Mouse (Mus musculus) neural tube, embryonic 15.5 days (tissue): ENCODE data around the gene Slc4a5. TPM values are rescaled to one million over a fixed set of nuclear protein-coding genes. Genes with fewer than 3 reads are reported as not detected.

Experiments used
- ATAC-seq: fragments of 200-750 bp; cut with Nextera tagmentation; 2 replicates; pipeline ENCODE4 v1.8.0; 2017; ENCODE audit warnings: mild to moderate bottlenecking, moderate TSS enrichment, moderate library complexity; ENCODE audit not compliant: low FRiP score
- H3K27ac ChIP-seq: fragments of 300-500 bp; sonication (generic); replicated peaks from 2 replicates; pipeline ENCODE4 v1.5.1; 2015; ENCODE audit warnings: mild to moderate bottlenecking, inconsistent platforms
- H3K27me3 ChIP-seq: fragments of 300-500 bp; sonication (generic); replicated peaks from 2 replicates; pipeline ENCODE4 v1.6.1; 2015; ENCODE audit warnings: inconsistent platforms
- H3K36me3 ChIP-seq: fragments of 300-500 bp; sonication (generic); 2 replicates; pipeline ENCODE4 v1.6.1; 2015; ENCODE audit warnings: inconsistent platforms
- H3K4me1 ChIP-seq: fragments of 300-500 bp; sonication (generic); 2 replicates; pipeline ENCODE4 v1.6.1; 2015; ENCODE audit warnings: inconsistent platforms
- H3K4me2 ChIP-seq: fragments of 300-500 bp; sonication (generic); 2 replicates; pipeline ENCODE4 v1.6.1; 2015; ENCODE audit warnings: inconsistent platforms, mild to moderate bottlenecking, moderate library complexity
- H3K4me3 ChIP-seq: fragments of 300-500 bp; sonication (generic); replicated peaks from 2 replicates; pipeline ENCODE4 v1.5.1; 2015; ENCODE audit warnings: mild to moderate bottlenecking, inconsistent platforms
- H3K9ac ChIP-seq: fragments of 300-500 bp; sonication (generic); replicated peaks from 2 replicates; pipeline ENCODE4 v1.6.1; 2015; ENCODE audit warnings: mild to moderate bottlenecking, inconsistent platforms
- H3K9me3 ChIP-seq: fragments of 300-500 bp; sonication (generic); replicated peaks from 2 replicates; pipeline ENCODE4 v1.6.1; 2016; ENCODE audit warnings: inconsistent platforms
- WGBS: fragments of 180-500 bp; shearing (Covaris S2); methylation state at CpG from one replicate; pipeline ENCODE4 v1.1.7; 2015; ENCODE audit warnings: mixed read lengths; 5-methylcytosine and 5-hydroxymethylcytosine counted together
- polyA plus RNA-seq: library from polyadenylated mRNA; unstranded; fragments of >200 nt; fragmentation: Nextera tagmentation; extraction: Ambion mirVana; gene quantifications from 2 replicates; pipeline ENCODE4 v1.2.1, GENCODE M21; 2015

Gene Slc4a5
- polyA plus RNA-seq, 1 experiment from 2014 or later = 0.27 TPM

DNA sequence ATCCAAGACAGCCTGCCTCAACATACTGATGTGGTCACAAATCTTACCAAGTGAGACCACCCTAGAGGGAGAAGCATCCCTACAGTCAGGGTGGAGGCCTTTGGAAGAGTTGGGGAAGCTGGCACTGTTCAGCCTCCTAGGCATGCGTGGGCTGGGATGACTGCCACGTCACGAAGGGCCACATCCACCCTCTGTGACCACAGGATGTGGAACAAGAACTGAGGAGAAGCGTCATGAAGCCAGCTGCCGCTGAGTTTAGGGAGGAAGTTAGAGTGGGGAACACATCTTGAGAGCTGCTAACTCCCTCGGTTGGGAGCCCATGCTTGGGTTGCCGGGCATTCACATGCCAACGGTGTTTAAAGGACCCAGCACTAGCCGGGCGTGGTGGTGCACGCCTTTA, 54.1 kb downstream of the Slc4a5 start:
- Histone ChIP-seq H3K4me2 (no peak overlapping the region), H3K36me3 (no peaks in the 10 kb centered on the region), H3K27ac (no peak overlapping the region), H3K4me1 (peaks cover 3% of the 10 kb centered on the region; the same call in 1 of the 2 replicates), H3K4me3 (no peak overlapping the region), H3K27me3 (no peaks in the 10 kb centered on the region), H3K9ac (no peak overlapping the region), H3K9me3 (no peaks in the 10 kb centered on the region)
- 85% methylated on average over 11 of the region's 11 CpGs for WGBS
- no peak for ATAC-seq

DNA sequence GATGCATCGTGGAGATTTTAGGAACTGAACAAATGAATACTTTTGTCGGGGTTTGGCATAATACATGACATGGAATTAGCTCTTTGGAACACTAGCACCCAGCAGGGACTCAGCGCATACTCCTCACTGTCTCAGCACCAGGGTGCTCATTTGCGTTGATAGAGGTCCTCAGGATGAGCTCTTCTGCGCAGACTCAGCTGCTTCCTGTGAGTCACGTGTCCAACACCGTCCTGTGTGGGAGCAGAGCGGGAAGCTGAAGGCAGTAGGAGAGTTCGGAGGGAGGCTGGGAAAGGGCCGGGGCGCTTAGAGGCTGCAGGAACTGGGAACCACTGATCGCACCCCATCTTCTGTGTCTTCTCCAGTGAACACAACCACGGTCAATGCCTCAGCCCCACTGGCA, 57.5 kb downstream of the Slc4a5 start:
- H3K27me3 ChIP-seq = no peaks in the 10 kb centered on the region
- H3K4me1 ChIP-seq = no peaks in the 10 kb centered on the region
- no peak for ATAC-seq
- H3K27ac ChIP-seq = no peak overlapping the region
- WGBS = 73% methylated on average over 13 of the region's 13 CpGs
- no peaks in the 10 kb centered on the region for H3K9me3 ChIP-seq
- no peak overlapping the region for H3K4me3 ChIP-seq
- no peaks in the 10 kb centered on the region for H3K36me3 ChIP-seq
- H3K9ac ChIP-seq = no peak overlapping the region
- H3K4me2 ChIP-seq = no peak overlapping the region

DNA sequence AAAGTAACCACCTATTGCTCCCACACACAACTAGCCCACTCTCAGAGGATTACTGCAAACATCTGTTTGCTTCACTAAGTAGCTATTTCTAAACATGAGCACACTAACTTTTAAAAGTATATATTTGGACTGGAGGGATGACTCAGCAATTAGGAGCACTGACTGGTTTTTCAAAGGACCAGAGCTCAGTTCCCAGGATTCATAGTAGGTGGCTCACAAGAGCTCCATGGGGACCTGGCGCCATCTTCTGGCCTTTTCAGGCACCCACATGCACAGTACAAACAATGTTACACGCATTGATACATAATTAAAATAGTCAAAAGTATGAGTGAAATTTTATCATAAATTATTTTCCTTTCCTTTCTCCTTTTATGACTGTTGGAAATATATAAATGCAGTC, 59.3 kb downstream of the Slc4a5 start:
- no peaks in the 10 kb centered on the region for H3K36me3 ChIP-seq
- H3K9ac ChIP-seq = no peak overlapping the region
- H3K4me3 ChIP-seq = no peak overlapping the region
- H3K4me1 ChIP-seq = no peaks in the 10 kb centered on the region
- H3K27ac ChIP-seq = no peak overlapping the region
- H3K27me3 ChIP-seq = no peaks in the 10 kb centered on the region
- WGBS = 26% methylated on average over 2 of the region's 2 CpGs
- no peak for ATAC-seq
- H3K4me2 ChIP-seq = no peak overlapping the region
- H3K9me3 ChIP-seq = no peaks in the 10 kb centered on the region

DNA sequence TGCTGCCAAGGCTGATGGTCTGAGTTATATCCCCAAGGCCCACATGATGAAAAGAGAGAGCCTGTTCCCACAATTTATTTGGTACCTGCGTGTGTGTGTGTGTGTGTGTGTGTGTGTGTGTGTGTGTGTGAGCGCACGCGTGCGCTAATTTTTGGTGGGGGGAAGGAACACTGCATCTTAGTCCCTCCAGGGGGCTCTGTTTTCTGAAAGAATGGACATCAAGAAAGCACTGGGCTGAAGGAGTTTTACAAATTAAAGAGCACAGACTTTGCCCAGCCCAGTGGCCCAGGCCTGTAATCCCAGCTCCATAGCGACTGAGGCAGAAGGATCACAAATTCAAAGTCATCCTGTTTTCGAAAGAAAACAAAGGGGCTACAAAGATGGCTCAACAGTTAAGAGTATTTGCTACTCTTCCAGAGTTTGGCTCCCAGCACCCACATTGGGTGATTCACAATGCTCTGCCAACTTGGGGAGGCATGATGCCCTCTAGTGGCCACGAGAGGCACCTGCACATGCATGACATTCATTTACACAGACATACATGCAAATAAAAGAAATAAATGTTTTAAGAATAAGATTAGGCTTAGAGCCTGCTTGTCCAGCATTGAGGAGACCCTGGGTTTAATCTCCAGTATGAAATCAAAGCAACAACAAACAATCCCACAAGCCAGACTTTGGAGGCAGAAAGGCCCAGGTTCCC, 60.8 kb downstream of the Slc4a5 start:
- Histone ChIP-seq H3K4me1 (no peaks in the 10 kb centered on the region), H3K9me3 (no peaks in the 10 kb centered on the region), H3K4me3 (no peak overlapping the region), H3K27me3 (no peaks in the 10 kb centered on the region), H3K4me2 (no peak overlapping the region), H3K9ac (no peak overlapping the region), H3K36me3 (no peaks in the 10 kb centered on the region), H3K27ac (no peak overlapping the region)
- ATAC-seq = no peak
- 76% methylated on average over 8 of the region's 8 CpGs for WGBS

DNA sequence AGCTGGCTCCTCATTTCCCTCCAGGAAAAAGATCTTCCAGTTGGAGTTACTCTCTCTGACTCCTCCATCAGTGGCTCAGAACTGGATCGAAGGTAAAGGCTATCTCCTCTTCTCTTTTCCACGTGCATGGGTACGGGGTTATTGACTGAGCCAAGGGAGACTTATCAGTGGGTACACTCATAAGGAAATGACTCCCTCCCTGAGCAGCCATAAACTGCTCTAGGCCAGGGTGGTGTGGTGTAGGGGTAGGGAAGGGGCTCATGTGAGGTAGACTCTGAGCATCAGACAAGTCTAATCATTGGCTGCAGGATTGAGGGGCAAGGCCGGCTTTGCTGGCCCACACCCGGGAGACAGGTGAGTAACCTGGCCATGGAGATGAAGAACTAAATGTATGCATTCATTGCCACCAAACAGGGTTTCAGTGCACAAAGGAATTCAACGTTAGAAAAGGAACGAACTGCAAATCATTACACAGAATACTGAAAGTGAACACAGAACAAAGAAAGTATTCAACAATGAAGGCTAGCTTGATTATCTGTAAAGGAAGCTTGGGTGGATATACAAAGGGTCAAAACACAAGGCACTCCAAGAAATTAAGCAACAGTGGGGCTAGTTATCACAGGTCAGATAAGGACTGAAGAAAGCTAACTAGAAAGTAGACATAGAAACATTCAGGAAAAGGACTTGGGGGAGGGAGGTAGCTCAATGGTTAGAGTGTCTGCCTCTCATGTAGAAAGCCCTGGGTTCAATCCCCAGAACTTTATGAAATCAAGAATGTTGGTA, 81.0 kb downstream of the Slc4a5 start:
- Histone ChIP-seq H3K27ac (no peak overlapping the region), H3K4me3 (no peak overlapping the region), H3K27me3 (no peaks in the 10 kb centered on the region), H3K36me3 (0 out of 2 replicates have a peak, but pooled peaks cover 6% of the 10 kb centered on the region), H3K4me1 (0 out of 2 replicates have a peak, but pooled peaks cover 4% of the 10 kb centered on the region), H3K4me2 (no peak overlapping the region), H3K9me3 (no peaks in the 10 kb centered on the region), H3K9ac (no peak overlapping the region)
- no peak for ATAC-seq
- 85% methylated on average over 7 of the region's 7 CpGs for WGBS

DNA sequence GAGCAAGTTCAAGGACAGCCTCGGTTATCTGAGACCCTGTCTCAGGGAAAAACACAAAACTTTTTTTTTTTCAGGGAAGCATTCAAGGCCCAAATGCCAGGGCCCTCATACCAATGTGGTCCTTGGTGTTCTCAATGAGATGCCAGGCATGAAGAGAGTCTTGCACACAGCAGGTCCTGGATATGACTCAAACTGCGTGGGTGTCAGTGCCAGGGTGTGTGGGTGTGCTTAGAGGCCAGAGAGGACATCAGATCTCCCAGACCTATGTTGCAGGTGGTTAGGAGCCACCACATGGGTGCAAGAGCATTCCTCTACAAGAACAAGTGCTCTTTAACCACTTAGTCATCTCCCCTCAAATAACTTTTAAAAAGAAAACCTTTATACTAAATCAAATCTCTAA, 81.7 kb downstream of the Slc4a5 start:
- Histone ChIP-seq H3K27me3 (no peaks in the 10 kb centered on the region), H3K4me2 (no peak overlapping the region), H3K36me3 (peaks cover 12% of the 10 kb centered on the region), H3K27ac (no peak overlapping the region), H3K4me3 (no peak overlapping the region), H3K9ac (no peak overlapping the region), H3K9me3 (no peaks in the 10 kb centered on the region), H3K4me1 (0 out of 2 replicates have a peak, but pooled peaks cover 4% of the 10 kb centered on the region)
- 87% methylated on average over 2 of the region's 2 CpGs for WGBS
- ATAC-seq = no peak

DNA sequence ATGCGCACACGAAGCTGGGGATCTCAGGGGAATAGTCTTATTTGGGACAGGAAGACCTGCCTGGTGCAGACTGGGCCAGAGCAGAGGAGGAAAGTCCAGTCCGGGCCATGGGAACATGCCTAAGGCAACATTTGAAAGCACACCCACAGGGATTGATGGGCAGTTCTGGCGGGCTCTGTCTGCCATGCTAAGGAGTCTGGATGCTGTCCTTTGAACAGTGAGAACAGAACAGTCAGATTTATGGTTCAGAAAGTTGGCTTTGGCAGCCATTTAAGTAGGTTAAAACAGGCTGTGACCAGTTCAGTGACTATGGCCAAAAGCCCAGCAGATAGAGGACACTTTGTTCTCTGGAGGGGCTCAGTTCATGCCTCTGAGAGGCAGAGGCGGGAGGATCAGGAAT, 82.6 kb downstream of the Slc4a5 start:
- no peak overlapping the region for H3K9ac ChIP-seq
- peak overlapping the region; percentile 71 for H3K27ac ChIP-seq
- WGBS = 44% methylated on average over 5 of the region's 5 CpGs
- H3K4me1 ChIP-seq = 0 out of 2 replicates have a peak, but pooled peaks cover 4% of the 10 kb centered on the region
- H3K4me2 ChIP-seq = no peak overlapping the region
- H3K4me3 ChIP-seq = no peak overlapping the region
- H3K36me3 ChIP-seq = peaks cover 22% of the 10 kb centered on the region
- ATAC-seq = peak; percentile 88
- no peaks in the 10 kb centered on the region for H3K27me3 ChIP-seq
- no peaks in the 10 kb centered on the region for H3K9me3 ChIP-seq

DNA sequence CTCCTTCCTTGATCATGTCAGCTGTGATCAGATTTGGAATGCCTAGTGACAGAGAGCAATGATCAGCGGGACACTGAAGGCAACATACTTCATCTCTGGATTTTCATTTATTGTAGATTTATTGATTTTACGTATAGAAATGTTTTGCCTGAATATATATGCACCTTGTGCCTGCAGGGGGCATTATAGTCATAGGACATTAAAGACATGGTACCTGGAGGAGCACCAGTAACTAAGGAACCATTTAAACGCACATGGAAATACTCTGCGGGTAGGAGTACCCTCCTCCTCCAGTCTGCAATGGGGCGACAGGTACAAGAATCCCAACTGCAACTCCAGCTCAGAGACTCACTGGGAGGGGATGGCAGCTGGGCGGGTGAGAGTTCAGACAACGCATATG, 89.4 kb downstream of the Slc4a5 start:
- Histone ChIP-seq H3K27ac (no peak overlapping the region), H3K9me3 (no peaks in the 10 kb centered on the region), H3K36me3 (peaks cover 70% of the 10 kb centered on the region), H3K4me1 (no peaks in the 10 kb centered on the region), H3K9ac (no peak overlapping the region), H3K4me2 (no peak overlapping the region), H3K27me3 (no peaks in the 10 kb centered on the region), H3K4me3 (no peak overlapping the region)
- WGBS = 93% methylated on average over 7 of the region's 7 CpGs
- no peak for ATAC-seq

DNA sequence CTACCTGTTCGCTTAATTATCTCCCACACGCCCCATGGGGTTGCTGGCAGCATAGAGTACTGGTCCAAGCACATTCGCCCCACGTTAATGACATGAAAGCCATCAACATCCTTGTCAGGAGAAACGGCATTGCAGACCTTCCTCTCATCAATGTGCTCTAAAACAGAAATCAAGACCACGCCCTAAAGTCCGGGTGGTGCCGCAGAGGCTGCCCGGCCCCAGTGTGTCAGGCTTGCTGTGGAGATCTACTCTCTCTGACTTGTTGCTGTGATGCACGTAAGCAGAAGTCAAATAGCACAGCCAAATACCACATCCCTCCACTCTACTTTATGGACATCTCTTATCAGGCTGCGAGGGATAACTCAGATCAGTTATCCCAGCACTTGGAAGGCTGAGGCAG, 91.6 kb downstream of the Slc4a5 start:
- Histone ChIP-seq H3K4me1 (peaks cover 12% of the 10 kb centered on the region), H3K9me3 (no peaks in the 10 kb centered on the region), H3K4me2 (no peak overlapping the region), H3K27me3 (no peaks in the 10 kb centered on the region), H3K27ac (no peak overlapping the region), H3K4me3 (no peak overlapping the region), H3K9ac (no peak overlapping the region), H3K36me3 (peaks cover 59% of the 10 kb centered on the region)
- 96% methylated on average over 11 of the region's 11 CpGs for WGBS
- ATAC-seq = no peak

DNA sequence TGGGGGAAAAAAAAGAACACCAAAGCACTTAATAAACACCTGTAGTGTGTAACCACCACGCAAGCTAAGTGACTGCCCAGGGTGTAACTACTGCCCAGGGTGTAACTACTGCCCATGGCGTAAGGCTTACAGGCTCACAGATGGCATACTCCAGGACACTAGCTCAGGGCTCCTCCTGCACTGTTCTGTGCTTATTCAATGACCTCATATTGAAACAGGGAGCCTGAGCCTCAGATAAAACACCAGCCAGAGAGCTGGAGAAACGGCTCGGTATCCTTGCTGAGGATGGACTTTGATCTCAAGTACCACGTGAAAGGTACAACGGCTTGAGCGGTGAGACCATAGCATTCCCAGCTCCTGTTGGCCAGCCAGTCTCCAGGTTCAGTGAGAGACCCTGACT, 92.4 kb downstream of the Slc4a5 start:
- Histone ChIP-seq H3K36me3 (peaks cover 51% of the 10 kb centered on the region), H3K9ac (no peak overlapping the region), H3K4me1 (peaks cover 19% of the 10 kb centered on the region), H3K4me3 (no peak overlapping the region), H3K4me2 (no peak overlapping the region), H3K27ac (no peak overlapping the region), H3K9me3 (no peaks in the 10 kb centered on the region), H3K27me3 (no peaks in the 10 kb centered on the region)
- WGBS = 93% methylated on average over 7 of the region's 7 CpGs
- no peak for ATAC-seq

DNA sequence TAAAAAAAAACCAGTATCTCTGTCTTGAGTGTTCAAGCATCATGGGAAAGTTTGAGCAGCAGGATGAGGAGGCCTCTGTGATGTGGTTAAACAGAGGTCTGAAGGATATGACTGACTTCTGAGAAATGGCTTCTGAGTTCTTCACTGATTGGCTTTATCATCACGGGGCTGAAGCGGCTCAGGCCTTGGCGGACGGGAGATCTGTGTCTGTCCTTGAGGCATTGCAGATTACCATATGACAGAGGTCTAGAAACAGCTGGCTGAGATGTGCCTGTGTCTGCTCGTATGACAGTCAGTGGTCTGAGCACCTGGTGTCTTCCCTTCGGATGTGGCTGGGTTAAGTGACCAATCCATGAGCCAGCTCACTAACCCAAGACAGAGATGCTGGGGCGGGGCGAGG, 92.9 kb downstream of the Slc4a5 start:
- H3K9ac ChIP-seq = no peak overlapping the region
- WGBS = 90% methylated on average over 8 of the region's 8 CpGs
- H3K36me3 ChIP-seq = peaks cover 47% of the 10 kb centered on the region
- H3K27ac ChIP-seq = no peak overlapping the region
- peaks cover 19% of the 10 kb centered on the region for H3K4me1 ChIP-seq
- no peak for ATAC-seq
- H3K27me3 ChIP-seq = no peaks in the 10 kb centered on the region
- no peaks in the 10 kb centered on the region for H3K9me3 ChIP-seq
- H3K4me2 ChIP-seq = no peak overlapping the region
- H3K4me3 ChIP-seq = no peak overlapping the region

DNA sequence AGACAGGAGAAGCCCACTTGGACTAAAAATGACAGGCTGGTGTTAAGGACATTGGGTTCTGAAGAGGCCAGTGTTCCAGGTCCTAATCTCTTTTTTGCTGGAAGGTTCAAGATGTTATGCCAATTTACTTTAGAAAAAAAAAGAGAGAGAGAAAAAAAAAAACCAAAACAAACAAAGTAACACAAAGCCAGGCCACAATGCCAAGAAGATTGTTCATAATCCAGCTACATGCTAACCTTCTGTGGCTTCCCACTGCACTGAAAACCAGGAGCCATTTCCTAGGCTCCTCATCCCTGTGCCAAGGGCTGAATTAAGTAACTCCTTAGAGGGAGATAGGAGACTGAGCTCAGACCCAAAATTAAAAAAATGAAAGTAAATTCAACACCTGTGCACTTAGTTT, 95.7 kb downstream of the Slc4a5 start:
- Histone ChIP-seq H3K4me2 (peak overlapping the region; percentile 89), H3K9ac (no peak overlapping the region)
- ATAC-seq = no peak

More for the DNA sequence above, 95.7 kb downstream of the Slc4a5 start:
- H3K9me3 ChIP-seq = no peaks in the 10 kb centered on the region
- 0 out of 2 replicates have a peak overlapping the region, but pooled peaks have one; percentile 99 for H3K4me3 ChIP-seq
- no peaks in the 10 kb centered on the region for H3K27me3 ChIP-seq
- peaks cover 29% of the 10 kb centered on the region for H3K36me3 ChIP-seq
- no peak overlapping the region for H3K27ac ChIP-seq
- H3K4me1 ChIP-seq = peaks cover 19% of the 10 kb centered on the region
